Mouse (Mus musculus): ENCODE results near the gene Tbcel. TPM values are rescaled to one million over a fixed set of nuclear protein-coding genes. Genes with fewer than 3 reads are reported as not detected.

The Tbcel gene
- polyA plus RNA-seq, 1 experiment from 2014 or later = 5.0 TPM

GRCm38 (mm10) chr9:42385656-42386055, 122.0 kb downstream of the Tbcel start:
- no peak for ATAC-seq (ENCODE audit: insufficient number of reproducible peaks, low FRiP score, low TSS enrichment, low read depth)
- WGBS = 75% methylated on average over 13 of the region's 13 CpGs

GRCm38 (mm10) chr9:42382628-42383347, 124.8 kb downstream of the Tbcel start:
- Histone ChIP-seq H3K4me2 (replicated peaks) (no peak overlapping the region), H3K9me3 (replicated peaks) (no peaks in the 10 kb centered on the region), H3K4me1 (no peaks in the 10 kb centered on the region), H3K4me3 (replicated peaks) (no peak overlapping the region), H3K36me3 (no peaks in the 10 kb centered on the region), H3K27ac (replicated peaks) (no peak overlapping the region), H3K27me3 (peaks cover 4% of the 10 kb centered on the region; the same call in 1 of the 2 replicates), H3K9ac (no peak overlapping the region)
- WGBS = 68% methylated on average over 8 of the region's 8 CpGs
- no peak for ATAC-seq (ENCODE audit: insufficient number of reproducible peaks, low FRiP score, low TSS enrichment, low read depth)

More at GRCm38 (mm10) chr9:42385656-42386055, 122.0 kb downstream of the Tbcel start:
- H3K4me1 ChIP-seq = 0 out of 2 replicates have a peak, but pooled peaks cover 6% of the 10 kb centered on the region
- no peaks in the 10 kb centered on the region for H3K36me3 ChIP-seq
- H3K4me3 ChIP-seq (replicated peaks) = no peak overlapping the region
- no peaks in the 10 kb centered on the region for H3K9me3 ChIP-seq (replicated peaks)
- peaks cover 4% of the 10 kb centered on the region; the same call in 1 of the 2 replicates for H3K27me3 ChIP-seq
- H3K9ac ChIP-seq = no peak overlapping the region
- H3K4me2 ChIP-seq (replicated peaks) = no peak overlapping the region
- no peak overlapping the region for H3K27ac ChIP-seq (replicated peaks)

- Histone ChIP-seq H3K36me3 (no peaks in the 10 kb centered on the region), H3K9ac (no peak overlapping the region), H3K4me1 (no peaks in the 10 kb centered on the region), H3K27ac (replicated peaks) (no peak overlapping the region), H3K4me3 (replicated peaks) (no peak overlapping the region), H3K4me2 (replicated peaks) (no peak overlapping the region), H3K27me3 (peaks cover 4% of the 10 kb centered on the region; the same call in 1 of the 2 replicates), H3K9me3 (replicated peaks) (no peaks in the 10 kb centered on the region)
- 51% methylated on average over 5 of the region's 5 CpGs for WGBS
- no peak for ATAC-seq (ENCODE audit: insufficient number of reproducible peaks, low FRiP score, low TSS enrichment, low read depth)
Measured at GRCm38 (mm10) chr9:42382063-42382462, 125.5 kb downstream of the Tbcel start.

- Histone ChIP-seq H3K4me2 (replicated peaks) (no peak overlapping the region), H3K4me3 (replicated peaks) (no peak overlapping the region), H3K36me3 (no peaks in the 10 kb centered on the region), H3K9me3 (replicated peaks) (no peaks in the 10 kb centered on the region), H3K27me3 (no peaks in the 10 kb centered on the region), H3K27ac (replicated peaks) (no peak overlapping the region), H3K9ac (no peak overlapping the region), H3K4me1 (no peaks in the 10 kb centered on the region)
- WGBS = 86% methylated on average over 4 of the region's 4 CpGs
- no peak for ATAC-seq (ENCODE audit: insufficient number of reproducible peaks, low FRiP score, low TSS enrichment, low read depth)
Measured at GRCm38 (mm10) chr9:42378071-42378470, 129.5 kb downstream of the Tbcel start.

- 91% methylated on average over 15 of the region's 15 CpGs for WGBS
- Histone ChIP-seq H3K9ac (no peak overlapping the region), H3K36me3 (no peaks in the 10 kb centered on the region), H3K27ac (replicated peaks) (no peak overlapping the region), H3K4me3 (replicated peaks) (no peak overlapping the region), H3K4me2 (replicated peaks) (no peak overlapping the region), H3K4me1 (no peaks in the 10 kb centered on the region), H3K27me3 (no peaks in the 10 kb centered on the region), H3K9me3 (replicated peaks) (no peaks in the 10 kb centered on the region)
- ATAC-seq (ENCODE audit: insufficient number of reproducible peaks, low FRiP score, low TSS enrichment, low read depth) = no peak
Measured at GRCm38 (mm10) chr9:42377656-42378055, 130.0 kb downstream of the Tbcel start.

- Histone ChIP-seq H3K9ac (no peak overlapping the region), H3K36me3 (no peaks in the 10 kb centered on the region), H3K4me2 (replicated peaks) (no peak overlapping the region), H3K27ac (replicated peaks) (no peak overlapping the region), H3K4me1 (no peaks in the 10 kb centered on the region), H3K4me3 (replicated peaks) (no peak overlapping the region), H3K27me3 (no peaks in the 10 kb centered on the region), H3K9me3 (replicated peaks) (no peaks in the 10 kb centered on the region)
- 76% methylated on average over 6 of the region's 6 CpGs for WGBS
- ATAC-seq (ENCODE audit: insufficient number of reproducible peaks, low FRiP score, low TSS enrichment, low read depth) = no peak
Measured at GRCm38 (mm10) chr9:42371670-42372368, 135.8 kb downstream of the Tbcel start.

Small RNAs within 50 kb of the gene (microRNA-seq; reads per million reads assigned to microRNA genes)
- not detected for gene Gm44311 (ENCODE audit: borderline number of aligned reads)

Other genes starting within 250 kb of the Tbcel start
- 41.4 and 44.7 TPM in 2 replicates for gene Sc5d, start 243.6 kb downstream of the Tbcel start, polyA plus RNA-seq (2015; fragmentation: Nextera tagmentation; extraction: Ambion mirVana)
- 0.20 TPM in 2 replicates for gene Tecta, start 107.9 kb downstream of the Tbcel start, polyA plus RNA-seq (2015; fragmentation: Nextera tagmentation; extraction: Ambion mirVana)